Mouse (Mus musculus) frontal cortex, postnatal 25 days (tissue): ENCODE results near the gene Hist1h1a.
"Not testable (repeated sequence)": the region's sequence is repeated elsewhere in the genome, so short reads cannot be mapped to it uniquely, and the experiment has no call there.

Source experiments
- DNase-seq, 2 experiments: peaks; one replicate each; pipeline ENCODE4 v3.0.0; 2022; ENCODE audit warnings: low spot score in 2 of 2

Hist1h1a gene

DNA sequence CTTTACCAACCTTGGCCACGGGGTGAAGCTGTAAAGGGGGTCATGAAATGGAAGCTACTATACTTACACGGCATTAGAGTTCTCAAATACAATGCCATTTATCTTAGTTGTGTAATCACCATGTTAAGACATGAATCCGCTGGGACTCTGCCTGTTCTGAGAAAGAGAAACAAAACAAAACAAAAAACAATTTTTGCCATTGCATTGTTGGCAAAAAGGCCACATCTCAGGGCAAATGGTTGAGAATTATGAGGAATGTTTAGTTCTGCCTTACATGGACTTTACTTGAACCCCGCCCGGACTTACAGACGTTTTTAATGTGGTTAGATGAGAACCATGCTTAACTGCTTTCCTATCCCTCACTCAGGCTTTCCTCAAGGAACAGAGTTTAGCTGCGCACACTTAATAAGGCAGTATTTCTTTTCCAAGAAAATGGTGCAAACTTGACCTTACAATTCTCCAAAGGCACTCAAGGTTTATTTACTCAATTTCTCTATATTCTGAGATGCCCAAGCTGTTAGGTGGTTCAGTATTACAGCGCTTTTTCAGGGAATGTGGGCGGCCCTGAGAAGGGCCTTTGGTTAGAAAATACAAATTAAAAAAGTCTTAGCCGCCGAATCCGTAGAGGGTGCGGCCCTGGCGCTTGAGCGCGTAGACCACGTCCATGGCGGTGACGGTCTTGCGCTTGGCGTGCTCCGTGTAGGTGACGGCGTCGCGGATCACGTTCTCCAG is 3.1 kb upstream of the Hist1h1a start:
- peak in 1 of 2 experiments; percentile 13 for DNase-seq

DNA sequence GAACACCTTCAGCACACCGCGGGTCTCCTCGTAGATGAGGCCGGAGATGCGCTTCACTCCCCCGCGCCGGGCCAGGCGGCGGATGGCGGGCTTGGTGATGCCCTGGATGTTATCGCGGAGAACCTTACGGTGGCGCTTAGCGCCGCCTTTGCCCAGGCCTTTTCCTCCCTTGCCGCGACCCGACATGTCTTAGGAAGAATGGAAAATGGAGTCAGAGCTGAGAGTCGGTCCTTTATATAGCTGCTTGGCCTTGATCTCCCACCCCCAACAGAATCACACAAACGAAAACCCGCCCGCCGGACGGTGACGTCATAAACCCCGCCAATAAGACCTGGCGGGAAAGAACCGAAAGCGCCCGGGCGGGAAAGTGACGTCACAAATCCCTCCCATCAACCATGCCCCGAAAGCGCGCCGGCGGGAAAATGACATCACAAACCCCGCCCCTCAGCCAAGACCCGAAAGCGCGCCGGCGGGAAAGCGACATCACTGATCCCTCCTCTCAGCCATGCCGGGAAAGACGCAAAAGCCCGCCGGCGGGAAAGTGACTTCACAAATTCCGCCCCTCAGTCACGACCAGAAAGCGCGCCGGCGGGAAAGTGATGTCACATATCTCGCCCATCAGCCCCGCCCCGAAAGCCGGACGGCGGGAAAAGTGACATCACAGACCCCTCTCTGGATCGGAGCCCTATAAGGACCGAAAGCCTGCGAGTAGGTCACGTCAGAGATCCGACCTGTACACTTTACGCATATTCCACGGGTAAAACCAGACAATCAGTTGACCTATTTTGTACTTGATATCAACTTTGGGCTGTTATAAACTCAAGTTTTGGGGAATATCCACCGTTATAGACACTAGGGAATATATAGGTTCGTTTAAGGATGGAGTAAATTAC is 2.2 kb upstream of the Hist1h1a start, which contains the start of gene Hist1h4a:
TSS of gene Hist1h4a (minus strand) at position 259 of the 893 bp plus-strand sequence.
- DNase-seq = peak; percentile 96 to 98

DNA sequence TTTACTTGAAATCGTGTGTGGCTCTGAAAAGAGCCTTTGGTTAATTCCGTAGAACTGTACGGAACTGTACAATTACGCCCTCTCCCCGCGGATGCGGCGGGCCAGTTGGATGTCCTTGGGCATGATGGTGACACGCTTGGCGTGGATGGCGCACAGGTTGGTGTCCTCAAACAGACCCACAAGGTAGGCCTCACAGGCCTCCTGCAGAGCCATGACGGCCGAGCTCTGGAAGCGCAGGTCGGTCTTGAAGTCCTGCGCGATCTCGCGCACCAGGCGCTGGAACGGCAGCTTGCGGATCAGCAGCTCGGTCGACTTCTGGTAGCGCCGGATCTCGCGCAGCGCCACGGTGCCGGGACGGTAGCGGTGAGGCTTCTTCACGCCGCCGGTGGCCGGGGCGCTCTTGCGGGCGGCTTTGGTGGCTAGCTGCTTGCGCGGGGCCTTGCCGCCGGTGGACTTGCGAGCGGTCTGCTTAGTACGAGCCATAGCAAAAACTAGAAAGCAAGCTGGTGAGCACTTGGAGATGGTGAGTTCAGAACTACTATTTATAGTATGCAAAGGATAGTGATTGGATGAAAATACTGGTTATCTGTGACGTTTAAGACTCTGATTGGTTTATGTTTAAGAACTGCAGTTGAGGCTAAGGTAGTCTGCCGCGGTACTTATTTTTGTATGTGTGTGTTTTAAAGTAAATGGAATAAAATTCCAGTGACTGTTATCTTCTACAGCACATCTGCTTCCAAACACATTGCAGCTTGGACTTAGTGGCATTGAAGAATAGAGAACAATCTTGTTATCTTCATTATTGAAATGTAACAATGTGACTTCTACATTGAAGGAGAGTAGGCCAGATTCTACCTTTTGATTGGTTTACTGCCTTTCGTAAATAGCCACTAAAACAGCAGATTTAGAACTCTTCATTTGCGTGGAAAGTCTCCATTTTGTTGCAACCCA is 1.3 kb upstream of the Hist1h1a start, which contains the start of gene Hist1h3a:
TSS of gene Hist1h3a (minus strand) at position 516 of the 951 bp plus-strand sequence.
- DNase-seq = peak; percentile 30 to 35

DNA sequence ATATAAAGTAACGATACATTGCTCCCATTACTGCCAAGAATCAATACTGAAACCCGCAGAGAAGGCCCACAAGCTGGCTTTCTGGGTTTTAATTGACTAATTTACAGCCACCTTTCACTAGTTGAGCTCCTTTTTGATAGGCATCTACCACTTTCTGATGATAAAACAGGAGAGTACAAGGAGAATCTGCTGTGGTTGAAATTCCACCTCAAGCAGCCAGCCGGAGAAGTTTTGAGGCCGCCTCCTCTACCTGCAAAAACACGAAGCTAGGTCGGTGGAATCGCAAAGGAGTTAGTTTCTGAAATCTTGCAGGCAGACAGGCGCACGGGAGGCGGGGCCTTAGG is 252 bp upstream of the Hist1h1a start:
- no peak for DNase-seq

DNA sequence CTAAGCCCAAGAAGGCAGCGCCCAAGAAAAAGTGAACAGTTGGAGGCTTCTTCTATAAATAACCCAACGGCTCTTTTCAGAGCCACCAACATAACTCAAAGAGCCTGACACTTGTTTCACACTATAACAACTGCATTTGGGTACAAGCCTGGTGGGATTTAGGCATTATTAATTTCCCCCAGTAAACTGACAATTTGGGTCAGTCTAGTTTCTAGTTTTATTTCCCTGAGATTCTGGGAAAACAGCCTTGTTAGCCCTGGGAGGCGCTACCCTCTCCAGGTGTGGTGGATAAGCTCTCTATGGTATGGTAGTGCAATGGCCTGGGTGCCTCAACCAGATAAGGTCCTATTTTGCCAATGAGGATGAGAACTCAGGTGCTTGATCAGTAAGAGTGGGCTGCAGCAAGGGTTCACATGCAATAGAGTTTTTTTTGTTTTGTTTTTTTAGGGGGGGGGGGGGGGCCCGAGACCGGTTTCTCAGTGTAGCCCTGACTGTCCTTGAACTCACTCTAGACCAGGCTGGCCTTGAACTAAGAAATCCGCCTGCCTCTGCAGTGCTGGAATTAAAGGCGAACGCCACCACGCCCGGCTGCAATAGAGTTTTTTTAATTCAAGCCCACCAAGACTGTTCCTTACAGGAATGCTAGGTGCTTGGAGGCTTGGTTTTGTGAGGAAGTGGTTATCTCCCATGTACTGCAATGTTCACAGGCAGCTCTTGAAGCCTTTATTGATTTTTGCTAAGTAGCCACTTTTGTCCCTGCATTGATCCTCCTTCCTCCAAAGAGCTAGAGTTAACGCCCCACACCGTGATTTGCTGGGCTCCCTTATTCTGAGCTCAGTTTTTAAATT is 1.1 kb downstream of the Hist1h1a start:
- no peak for DNase-seq

DNA sequence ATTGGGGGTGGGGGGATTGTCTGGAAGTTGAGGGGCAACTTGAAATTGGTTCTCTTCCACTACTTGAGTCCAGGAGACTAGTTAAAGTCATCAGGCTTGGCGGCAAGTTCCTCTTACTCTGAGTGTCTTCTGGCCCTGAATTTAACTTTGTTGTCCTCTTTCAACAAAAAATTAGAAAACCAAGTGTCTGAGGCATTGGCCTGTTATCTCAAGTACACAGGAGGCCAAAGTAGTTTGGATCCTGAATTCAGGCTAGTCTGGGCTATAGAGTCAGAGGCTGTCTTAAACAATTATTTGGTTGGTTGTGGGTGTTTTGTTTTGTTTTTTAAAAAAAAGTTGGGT is 1.7 kb downstream of the Hist1h1a start:
- DNase-seq = no peak

DNA sequence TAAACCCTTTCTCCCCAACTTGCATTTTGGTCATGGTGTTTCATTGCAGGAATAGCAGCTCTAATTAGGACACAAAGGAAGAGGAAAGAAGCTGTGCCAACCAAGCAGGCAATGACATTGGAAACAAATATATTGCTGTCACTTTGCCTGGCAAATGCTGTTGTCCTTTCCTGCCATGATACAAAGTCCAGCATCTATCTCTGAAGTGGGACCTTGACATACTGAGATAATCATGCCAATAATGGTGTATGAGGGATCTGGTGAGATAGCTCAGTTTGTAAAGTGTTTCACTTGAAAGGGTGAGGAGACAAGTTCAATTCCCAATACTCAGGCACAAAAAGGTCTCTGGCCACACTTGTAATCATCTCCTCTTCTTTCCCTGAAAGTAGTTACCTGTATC is 3.3 kb downstream of the Hist1h1a start:
- DNase-seq = no peak

DNA sequence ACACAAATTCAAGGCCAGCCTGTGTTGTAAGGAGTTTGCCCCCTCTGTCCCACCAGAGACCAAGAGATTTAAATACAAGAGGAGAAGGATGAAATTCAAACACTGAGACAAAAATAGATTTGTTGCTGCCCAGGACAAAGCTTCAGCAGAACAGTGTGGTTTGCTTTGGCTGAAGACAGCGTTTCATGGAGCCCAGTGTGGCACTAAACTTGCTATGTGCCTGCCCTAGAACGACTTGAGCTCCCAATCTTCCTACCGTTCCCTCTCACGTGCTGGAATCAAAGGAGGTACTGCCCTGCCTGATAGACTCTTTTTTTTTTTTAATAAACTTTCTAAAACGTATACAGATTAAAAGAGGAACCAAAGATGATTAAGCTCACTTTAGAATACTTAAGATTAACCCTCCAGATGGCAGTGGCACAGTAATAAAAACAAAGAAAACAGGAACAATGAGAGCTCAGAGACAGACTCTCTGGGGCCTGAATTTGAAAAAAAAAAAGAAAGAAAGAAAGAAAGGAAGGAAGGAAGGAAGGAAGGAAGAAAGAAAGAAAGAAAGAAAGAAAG is 5.5 kb downstream of the Hist1h1a start:
- no peak for DNase-seq

DNA sequence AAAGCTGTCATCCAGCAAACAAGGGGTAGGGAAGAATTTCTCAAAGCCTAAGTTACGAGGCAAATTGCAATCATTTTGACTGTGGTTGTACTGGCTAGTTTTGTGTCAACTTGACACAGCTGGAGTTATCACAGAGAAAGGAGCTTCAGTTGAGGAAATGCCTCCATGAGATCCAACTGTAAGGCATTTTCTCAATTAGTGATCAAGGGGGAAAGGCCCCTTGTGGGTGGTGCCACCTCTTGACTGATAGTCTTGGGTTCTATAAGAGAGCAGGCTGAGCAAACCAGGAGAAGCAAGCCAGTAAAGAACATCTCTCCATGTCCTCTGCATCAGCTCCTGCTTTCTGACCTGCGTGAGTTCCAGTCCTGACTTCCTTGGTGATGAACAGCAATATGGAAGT is 6.1 kb downstream of the Hist1h1a start, which contains the start of gene Trim38:
TSS of gene Trim38 (plus strand) at position 301 of the 400 bp plus-strand sequence.
- not testable (repeated sequence) for DNase-seq

DNA sequence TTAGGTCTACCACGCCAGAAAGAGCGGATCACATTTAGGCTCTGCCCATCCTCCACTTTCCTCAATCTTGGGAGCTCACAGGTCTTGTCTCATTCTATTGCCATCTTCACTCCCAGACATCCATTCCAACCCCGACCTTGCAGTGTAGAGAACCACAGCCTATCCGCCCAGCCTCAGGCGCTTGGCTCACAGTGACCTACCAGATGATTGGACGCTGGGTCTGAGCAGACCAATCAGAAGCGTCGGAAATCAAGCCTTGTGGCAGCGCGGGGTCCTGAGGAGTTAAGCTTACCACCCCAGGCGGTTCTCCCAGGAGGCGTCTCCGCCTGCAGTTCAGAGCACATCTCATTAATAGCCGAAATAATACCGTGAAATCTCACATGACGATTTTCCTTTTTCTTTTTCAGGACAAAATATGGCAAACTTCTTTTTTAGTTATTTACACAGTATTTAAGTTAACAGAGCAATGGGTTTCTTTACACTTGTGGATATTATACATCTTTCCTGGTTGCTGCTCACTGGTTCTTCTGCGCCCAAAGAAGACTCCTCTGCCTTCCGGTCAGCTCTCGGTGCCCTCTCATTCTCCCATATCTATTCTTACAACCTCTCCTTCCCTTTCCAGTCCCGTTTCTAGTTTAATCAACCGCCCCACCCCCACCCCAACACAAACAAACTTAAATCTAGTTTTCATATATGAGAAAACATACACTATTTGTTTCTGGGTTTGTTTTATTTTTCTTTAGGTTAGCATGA is 9.3 kb downstream of the Hist1h1a start:
- DNase-seq = no peak

DNA sequence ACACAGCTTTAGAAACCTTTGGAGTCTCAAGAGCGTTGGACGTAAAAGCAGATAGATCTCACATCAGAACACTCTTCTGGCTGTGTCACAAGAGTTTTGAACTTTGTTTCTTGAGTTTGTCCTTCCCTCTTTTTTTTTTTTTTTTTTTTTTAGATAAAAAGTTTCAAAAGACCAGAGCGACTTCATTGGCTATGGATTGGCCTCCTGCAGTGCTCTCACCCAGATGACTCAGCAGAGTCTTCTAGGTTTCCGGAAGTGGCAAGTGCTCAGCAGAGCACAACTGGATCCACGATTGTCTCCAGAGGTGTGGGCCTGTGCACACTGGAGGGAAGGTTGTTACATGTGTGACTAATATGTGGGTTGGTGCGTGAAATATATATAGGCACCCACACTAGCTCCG is 14.9 kb downstream of the Hist1h1a start:
- no peak for DNase-seq

DNA sequence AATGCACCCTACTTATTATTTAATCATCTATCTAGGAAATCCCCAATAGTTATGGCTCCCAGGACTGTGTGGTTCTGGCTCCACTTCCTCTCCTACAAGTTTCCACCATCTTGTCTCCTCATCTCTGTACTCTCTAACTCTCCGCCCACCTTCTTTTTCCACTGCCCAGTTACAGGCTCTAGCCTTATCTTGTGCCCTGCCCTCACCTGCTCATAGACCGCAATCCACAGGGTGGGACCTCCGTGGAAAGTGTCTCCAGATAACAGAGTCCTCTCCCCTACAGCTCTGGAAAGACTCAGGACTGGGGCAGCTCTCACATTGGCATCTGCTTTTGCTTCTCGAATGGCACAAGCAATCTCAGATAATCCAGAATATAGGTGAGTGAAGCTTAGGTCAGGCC is 15.6 kb downstream of the Hist1h1a start:
- no peak for DNase-seq

DNA sequence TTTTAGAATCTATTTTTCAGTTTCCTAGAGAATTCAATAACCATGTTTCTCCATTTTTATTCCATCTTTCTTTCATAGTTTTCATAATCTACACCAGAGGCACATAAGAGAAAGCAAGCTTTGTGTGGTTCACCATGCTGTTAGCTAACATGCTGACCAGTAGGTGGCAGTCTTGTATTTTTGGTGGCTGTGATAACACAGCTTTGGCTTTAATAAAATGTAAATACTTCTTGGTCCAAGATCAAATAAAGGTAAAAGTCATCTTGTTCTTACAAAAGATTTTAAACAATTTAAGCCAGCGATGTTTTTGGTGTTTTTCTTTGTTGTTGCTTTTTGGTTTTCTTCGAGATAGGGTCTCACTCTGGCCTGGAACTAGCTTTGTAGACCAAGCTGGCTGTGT is 29.1 kb downstream of the Hist1h1a start:
- peak in 1 of 2 experiments; percentile 7 for DNase-seq

DNA sequence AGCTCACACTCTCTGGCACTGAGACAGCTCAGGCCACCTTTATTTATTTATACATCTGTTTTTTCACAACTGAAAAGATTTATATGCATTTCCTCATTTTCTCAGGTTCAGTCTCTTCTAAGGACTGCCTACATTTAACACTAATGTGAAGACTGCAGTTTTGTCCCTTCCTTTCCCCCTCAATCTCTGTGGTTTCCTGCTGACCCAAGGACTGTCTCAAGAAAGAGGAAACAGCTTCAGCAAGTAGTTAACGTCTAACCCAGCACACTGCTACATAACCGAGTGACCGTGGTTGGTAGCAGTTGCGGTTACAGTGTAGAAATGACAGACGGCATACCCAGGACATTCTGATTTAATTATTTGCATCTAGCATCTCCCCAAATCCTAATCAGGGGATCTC is 35.9 kb downstream of the Hist1h1a start:
- DNase-seq = no peak

DNA sequence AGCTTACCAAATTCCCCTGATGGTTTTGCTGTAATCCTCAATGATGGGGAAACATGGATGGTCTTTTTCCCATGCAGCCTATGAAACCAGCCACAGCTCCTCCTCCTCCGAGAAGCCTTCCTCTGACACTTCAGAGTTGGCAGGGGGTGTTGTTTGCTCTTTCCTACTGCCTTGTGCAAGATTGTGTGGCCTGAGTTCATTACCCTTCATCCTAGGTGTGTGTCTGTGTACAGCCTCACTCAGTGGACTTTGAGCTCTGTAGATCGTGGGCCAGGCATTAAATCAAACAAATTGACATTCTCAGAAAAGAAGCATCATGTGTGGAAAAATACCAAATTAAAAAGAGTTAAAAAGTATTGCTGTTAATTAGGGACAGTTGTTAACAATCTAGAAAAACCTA is 41.1 kb downstream of the Hist1h1a start:
- DNase-seq = no peak

DNA sequence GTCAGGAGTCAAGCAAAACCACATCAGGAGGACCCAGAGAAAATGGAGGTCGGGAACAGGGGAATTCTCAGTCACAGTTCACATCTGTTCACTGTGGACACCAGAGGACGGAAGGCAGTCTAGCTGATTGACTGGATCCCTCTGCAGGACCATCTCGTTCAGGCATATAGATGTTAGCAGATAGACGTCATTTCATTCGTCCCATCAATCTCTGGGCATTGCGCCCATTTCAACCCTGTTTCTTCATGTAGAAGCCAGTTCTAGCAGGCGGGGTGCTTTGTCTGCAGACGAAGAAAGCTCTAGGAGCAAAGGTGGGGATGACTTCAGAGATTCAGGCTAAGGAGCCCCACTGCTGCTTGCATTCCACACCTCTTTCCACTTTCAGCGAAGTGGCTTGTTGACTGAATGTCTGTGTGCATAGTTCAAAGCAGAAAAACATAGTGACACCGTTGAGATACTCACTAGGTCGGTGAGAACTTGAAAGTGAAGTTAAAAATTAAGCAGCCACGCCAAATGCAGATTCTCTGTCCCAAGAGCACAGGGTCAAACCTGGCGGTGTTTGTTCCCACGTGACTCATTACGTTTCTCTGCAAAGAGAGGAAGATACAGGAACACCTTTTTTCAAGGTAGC is 43.1 kb downstream of the Hist1h1a start, which contains the start of gene Slc17a2:
TSS of gene Slc17a2 (plus strand) at position 572 of the 631 bp plus-strand sequence.
- no peak for DNase-seq
